Mouse (Mus musculus) hindbrain, embryonic 10.5 days (tissue): Measurements from ENCODE around the gene Thap4. TPM values are rescaled to one million over a fixed set of nuclear protein-coding genes. Genes with fewer than 3 reads are reported as not detected.

Experiments
- DNase-seq: peaks from one replicate; pipeline ENCODE4 v3.0.0-alpha.2; 2017; ENCODE audit warnings: low spot score
- H3K27ac ChIP-seq: fragments of 300-500 bp; sonication (generic); 2 replicates; pipeline ENCODE4 v1.5.1; 2016; ENCODE audit warnings: mild to moderate bottlenecking, moderate library complexity
- H3K27me3 ChIP-seq: fragments of 300-500 bp; sonication (generic); 2 replicates; pipeline ENCODE4 v1.6.1; 2016; ENCODE audit warnings: mild to moderate bottlenecking; ENCODE audit not compliant: poor library complexity, insufficient read depth, severe bottlenecking
- H3K36me3 ChIP-seq: fragments of 300-500 bp; sonication (generic); 2 replicates; pipeline ENCODE4 v1.6.1; 2016; ENCODE audit warnings: mild to moderate bottlenecking, moderate library complexity
- H3K4me1 ChIP-seq: fragments of 300-500 bp; sonication (generic); replicated peaks from 2 replicates; pipeline ENCODE4 v1.6.1; 2016; ENCODE audit warnings: mild to moderate bottlenecking
- H3K4me3 ChIP-seq: fragments of 300-500 bp; sonication (generic); 2 replicates; pipeline ENCODE4 v1.5.1; 2016; ENCODE audit warnings: mild to moderate bottlenecking, moderate library complexity
- H3K9me3 ChIP-seq: fragments of 300-500 bp; sonication (generic); 2 replicates; pipeline ENCODE4 v1.6.1; 2016; ENCODE audit warnings: mild to moderate bottlenecking, moderate library complexity
- WGBS: fragments of 180-500 bp; shearing (Covaris S2); methylation state at CpG from one replicate; pipeline ENCODE4 v1.1.7; 2016; 5-methylcytosine and 5-hydroxymethylcytosine counted together
- polyA plus RNA-seq: library from polyadenylated mRNA; unstranded; fragments of >200 nt; fragmentation: Nextera tagmentation; extraction: Ambion mirVana; gene quantifications from 2 replicates; pipeline ENCODE4 v1.2.1, GENCODE M21; 2016

Gene Thap4
- polyA plus RNA-seq, 1 experiment from 2014 or later, result 40.7 TPM

DNA sequence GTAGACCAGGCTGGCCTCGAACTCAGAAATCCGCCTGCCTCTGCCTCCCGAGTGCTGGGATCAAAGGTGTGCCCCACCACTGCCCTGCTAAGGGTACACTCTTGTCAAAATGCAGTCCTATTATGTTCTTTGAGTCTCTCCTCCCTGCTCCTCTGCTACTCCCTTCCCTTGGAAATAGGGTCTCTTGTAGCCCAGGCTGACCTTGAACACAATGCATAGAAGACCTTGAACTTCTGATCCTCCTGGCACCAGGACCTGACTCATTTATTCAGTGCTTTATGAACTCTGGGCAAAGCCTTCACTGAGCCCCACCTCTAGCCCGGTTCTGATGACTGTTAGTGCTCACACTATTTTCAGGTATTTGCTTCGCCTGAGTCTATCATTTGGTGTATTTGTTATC lies 17.0 kb downstream of the Thap4 start:
- Histone ChIP-seq H3K27me3 (no peaks in the 10 kb centered on the region), H3K4me3 (no peak overlapping the region), H3K36me3 (peaks cover 6% of the 10 kb centered on the region), H3K9me3 (no peaks in the 10 kb centered on the region), H3K27ac (no peak overlapping the region), H3K4me1 (no peaks in the 10 kb centered on the region)
- WGBS, result 95% methylated on average over 5 of the region's 5 CpGs
- no peak for DNase-seq

DNA sequence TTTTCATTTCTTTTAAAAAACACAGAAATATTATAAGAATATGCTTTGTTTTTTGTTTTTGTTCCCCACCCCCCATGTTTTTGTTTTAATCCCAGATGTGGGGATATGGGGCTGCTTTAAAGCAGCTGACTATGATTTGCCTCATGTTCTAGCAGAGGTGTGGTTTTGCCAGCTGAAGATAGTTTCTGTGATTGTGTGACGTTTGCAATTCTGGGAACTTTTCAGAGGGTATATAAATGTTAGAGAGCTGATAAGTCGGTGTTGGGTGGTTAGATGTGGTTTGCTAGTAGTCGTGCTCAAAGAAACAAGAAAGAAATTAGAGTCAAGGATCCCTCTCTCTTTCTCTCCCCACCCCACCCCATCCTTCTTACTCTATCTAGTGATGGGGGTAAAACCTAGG lies 18.8 kb downstream of the Thap4 start:
- DNase-seq, result no peak
- H3K27me3 ChIP-seq, result no peaks in the 10 kb centered on the region
- H3K9me3 ChIP-seq, result no peaks in the 10 kb centered on the region
- no peak overlapping the region for H3K27ac ChIP-seq
- WGBS, result 90% methylated on average over 3 of the region's 3 CpGs
- H3K4me1 ChIP-seq, result peaks cover 7% of the 10 kb centered on the region
- peaks cover 4% of the 10 kb centered on the region; the same call in 1 of the 2 replicates for H3K36me3 ChIP-seq
- H3K4me3 ChIP-seq, result no peak overlapping the region

DNA sequence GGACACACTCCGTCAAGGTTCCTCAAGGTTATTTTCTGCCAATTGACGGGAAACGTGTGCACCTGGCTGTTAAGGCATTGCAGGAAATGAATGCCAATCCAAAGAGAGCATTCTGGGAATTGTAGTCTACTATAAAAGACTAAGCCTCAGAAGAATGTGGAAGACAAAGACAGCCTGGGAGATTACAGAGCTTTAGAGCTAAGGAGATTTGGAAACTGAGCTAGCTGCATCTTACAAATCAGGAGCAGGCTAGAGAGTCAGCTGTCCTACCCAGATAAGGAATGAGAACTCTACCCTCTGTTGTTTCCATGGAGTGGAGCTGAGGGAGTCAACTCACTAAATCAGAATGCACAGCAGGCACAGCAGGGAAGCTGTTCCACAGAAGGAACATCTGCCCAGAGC lies 22.8 kb downstream of the Thap4 start:
- 18% methylated on average over 3 of the region's 3 CpGs for WGBS
- Histone ChIP-seq H3K4me3 (no peak overlapping the region), H3K4me1 (peaks cover 9% of the 10 kb centered on the region), H3K36me3 (peaks cover 4% of the 10 kb centered on the region; the same call in 1 of the 2 replicates), H3K27ac (no peak overlapping the region), H3K9me3 (no peaks in the 10 kb centered on the region), H3K27me3 (no peaks in the 10 kb centered on the region)
- no peak for DNase-seq

DNA sequence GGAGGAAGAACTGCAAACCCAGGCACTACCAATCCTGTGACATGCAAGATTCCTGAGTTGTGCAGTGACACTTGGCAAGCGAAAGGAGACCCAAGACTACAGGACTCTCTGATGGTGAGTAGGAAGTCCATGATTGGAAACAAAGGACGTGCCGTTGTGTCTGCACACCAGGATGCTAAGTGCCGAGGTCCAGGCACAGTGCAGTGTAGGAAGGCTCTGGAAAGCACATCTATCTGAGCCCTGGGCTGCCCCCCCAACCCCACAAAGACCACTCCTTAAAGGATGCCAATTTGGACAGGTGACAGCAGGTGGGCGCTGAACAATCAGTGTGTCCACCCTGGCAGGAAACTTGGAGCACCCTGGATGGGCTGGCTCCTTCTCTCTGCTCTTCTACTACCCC lies 23.6 kb downstream of the Thap4 start:
- 92% methylated on average over 5 of the region's 5 CpGs for WGBS
- H3K36me3 ChIP-seq, result peaks cover 4% of the 10 kb centered on the region; the same call in 1 of the 2 replicates
- peaks cover 11% of the 10 kb centered on the region for H3K4me1 ChIP-seq
- H3K9me3 ChIP-seq, result no peaks in the 10 kb centered on the region
- DNase-seq, result no peak
- no peak overlapping the region for H3K4me3 ChIP-seq
- no peak overlapping the region for H3K27ac ChIP-seq
- no peaks in the 10 kb centered on the region for H3K27me3 ChIP-seq

DNA sequence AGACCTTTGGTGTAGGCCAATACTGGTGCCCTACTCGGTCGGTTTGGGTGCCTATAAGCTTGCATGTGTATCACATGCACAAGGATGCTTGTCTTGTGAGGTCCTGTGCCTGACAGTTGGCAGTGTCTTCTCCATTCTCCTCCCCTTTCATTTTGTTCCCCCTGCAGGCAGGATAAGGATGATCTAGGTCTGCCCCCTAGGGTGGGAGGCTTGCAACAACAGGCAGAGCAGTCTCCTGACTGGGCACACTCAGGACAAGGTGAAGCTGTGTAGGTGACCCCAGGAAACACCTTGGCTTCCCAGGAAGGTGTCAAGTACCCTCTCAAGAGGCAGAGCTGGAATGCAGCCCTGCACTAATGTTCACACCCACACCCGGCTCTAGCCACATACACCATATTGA lies 27.7 kb downstream of the Thap4 start:
- WGBS, result 71% methylated on average over 3 of the region's 3 CpGs
- Histone ChIP-seq H3K27ac (no peak overlapping the region), H3K4me1 (peaks cover 8% of the 10 kb centered on the region), H3K27me3 (no peaks in the 10 kb centered on the region), H3K9me3 (no peaks in the 10 kb centered on the region), H3K36me3 (peaks cover 24% of the 10 kb centered on the region), H3K4me3 (no peak overlapping the region)
- peak; percentile 45 for DNase-seq

DNA sequence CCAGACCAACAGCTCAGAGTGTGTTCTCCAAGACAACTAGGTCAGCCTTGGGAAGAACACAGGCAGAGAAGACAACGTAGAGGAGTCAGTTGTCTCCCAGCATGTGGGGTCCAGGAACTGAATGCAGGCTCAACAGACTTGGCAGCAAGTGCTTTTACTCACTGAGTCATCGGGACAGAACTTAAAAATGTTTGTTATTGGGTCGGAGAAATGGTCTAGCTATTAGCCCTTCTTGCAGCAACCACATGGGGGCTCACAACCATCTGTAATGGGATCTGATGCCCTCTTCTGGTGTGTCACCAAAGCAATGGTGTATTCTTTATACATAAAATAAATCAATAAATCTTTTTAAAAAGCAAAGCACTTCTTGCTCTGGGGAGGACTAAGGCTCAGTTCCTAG lies 28.5 kb downstream of the Thap4 start:
- no peak overlapping the region for H3K4me3 ChIP-seq
- H3K36me3 ChIP-seq, result peaks cover 24% of the 10 kb centered on the region
- 0 out of 2 replicates have a peak, but pooled peaks cover 4% of the 10 kb centered on the region for H3K4me1 ChIP-seq
- no peaks in the 10 kb centered on the region for H3K27me3 ChIP-seq
- no peak overlapping the region for H3K27ac ChIP-seq
- DNase-seq, result no peak
- 80% methylated on average over 3 of the region's 3 CpGs for WGBS
- no peaks in the 10 kb centered on the region for H3K9me3 ChIP-seq

DNA sequence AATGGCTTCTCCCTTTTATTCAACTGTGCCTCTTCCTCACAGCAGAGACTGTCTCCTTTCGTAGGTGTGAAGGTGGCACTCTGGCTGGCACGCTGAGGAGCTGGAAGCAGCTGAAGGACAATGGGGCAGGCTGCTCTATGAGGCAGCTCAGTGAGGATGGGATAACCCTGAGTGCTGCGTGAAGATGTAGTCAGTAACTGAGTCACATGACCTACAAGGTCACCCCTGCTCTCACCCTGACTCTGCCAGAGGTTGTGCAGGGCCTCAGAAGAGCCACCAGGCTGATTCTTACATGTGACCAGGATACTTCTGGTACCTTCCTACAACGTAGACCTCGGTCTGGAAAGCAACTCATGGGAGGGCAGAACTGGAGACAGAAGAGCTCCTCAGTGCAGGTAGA lies 29.0 kb downstream of the Thap4 start:
- 0 out of 2 replicates have a peak overlapping the region, but pooled peaks have one; percentile 29 for H3K27ac ChIP-seq
- no peaks in the 10 kb centered on the region for H3K9me3 ChIP-seq
- H3K4me3 ChIP-seq, result no peak overlapping the region
- 0 out of 2 replicates have a peak, but pooled peaks cover 4% of the 10 kb centered on the region for H3K4me1 ChIP-seq
- H3K36me3 ChIP-seq, result peaks cover 24% of the 10 kb centered on the region
- DNase-seq, result no peak
- WGBS, result 86% methylated on average over 5 of the region's 5 CpGs
- no peaks in the 10 kb centered on the region for H3K27me3 ChIP-seq

DNA sequence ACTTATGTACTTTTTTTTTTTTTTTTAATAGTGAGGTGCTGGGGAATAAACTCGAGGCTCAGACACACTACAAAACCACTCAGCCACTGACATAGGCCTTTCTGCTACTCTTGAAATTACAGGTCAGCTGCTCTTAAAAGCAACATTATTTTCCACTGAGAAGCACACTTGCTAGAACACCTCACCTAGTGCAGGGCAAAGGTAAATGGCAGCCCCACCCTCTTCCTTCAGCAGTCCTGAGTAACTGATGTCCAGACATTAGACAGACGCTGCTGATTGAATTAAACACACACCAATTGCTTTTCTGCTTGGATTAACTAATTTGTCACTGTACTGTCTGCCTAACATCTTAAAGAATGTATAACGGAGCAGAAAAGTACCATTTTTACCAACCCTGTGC lies 30.0 kb downstream of the Thap4 start:
- peaks cover 24% of the 10 kb centered on the region for H3K36me3 ChIP-seq
- H3K27me3 ChIP-seq, result no peaks in the 10 kb centered on the region
- WGBS, result 89% methylated on average over 3 of the region's 3 CpGs
- no peaks in the 10 kb centered on the region for H3K9me3 ChIP-seq
- no peak overlapping the region for H3K4me3 ChIP-seq
- H3K4me1 ChIP-seq, result 0 out of 2 replicates have a peak, but pooled peaks cover 4% of the 10 kb centered on the region
- H3K27ac ChIP-seq, result no peak overlapping the region
- no peak for DNase-seq

DNA sequence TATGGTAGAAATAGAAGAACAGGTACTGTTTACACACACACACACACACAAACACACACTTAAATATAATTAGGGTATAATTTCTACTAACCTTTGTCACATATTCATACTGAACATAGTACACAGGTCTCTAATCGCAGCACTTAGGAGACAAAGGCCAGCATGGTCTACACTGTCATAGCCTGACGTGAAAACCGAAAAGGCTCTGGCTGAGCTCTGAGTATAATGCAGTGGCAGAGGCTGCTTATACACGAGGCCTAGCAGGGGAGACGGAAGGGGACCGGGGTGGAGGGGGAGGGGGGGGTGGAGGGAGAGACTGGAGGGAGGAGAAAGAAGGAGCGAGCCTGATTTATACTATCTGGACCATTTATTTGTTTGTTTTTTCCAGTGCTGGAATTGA lies 33.1 kb downstream of the Thap4 start:
- peaks cover 31% of the 10 kb centered on the region for H3K36me3 ChIP-seq
- H3K4me1 ChIP-seq, result no peaks in the 10 kb centered on the region
- no peak overlapping the region for H3K27ac ChIP-seq
- H3K9me3 ChIP-seq, result no peaks in the 10 kb centered on the region
- no peaks in the 10 kb centered on the region for H3K27me3 ChIP-seq
- DNase-seq, result no peak
- 78% methylated on average over 7 of the region's 7 CpGs for WGBS
- H3K4me3 ChIP-seq, result no peak overlapping the region

DNA sequence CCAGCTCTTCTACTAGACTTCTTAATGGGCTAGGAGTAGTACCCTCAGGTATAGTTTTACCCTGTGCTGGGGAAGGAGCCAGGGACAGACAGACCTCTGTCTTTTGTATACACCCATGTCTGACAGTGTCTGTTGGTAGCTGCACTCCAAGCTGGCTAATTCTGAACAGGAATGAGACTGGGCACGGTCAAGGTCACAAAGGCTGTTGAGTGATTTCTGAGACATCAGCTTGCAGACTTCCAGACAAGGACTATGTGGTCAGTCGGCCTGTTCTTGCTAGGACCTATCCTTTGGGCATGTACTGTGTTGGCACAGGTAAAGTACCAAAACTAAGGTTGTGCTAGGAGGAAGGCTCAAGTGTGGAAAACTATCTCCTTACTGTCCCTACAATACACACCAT lies 38.5 kb downstream of the Thap4 start:
- Histone ChIP-seq H3K4me3 (no peak overlapping the region), H3K27ac (no peak overlapping the region), H3K27me3 (no peaks in the 10 kb centered on the region), H3K4me1 (no peaks in the 10 kb centered on the region), H3K9me3 (no peaks in the 10 kb centered on the region), H3K36me3 (peaks cover 37% of the 10 kb centered on the region)
- 86% methylated on average over 2 of the region's 2 CpGs for WGBS
- no peak for DNase-seq

DNA sequence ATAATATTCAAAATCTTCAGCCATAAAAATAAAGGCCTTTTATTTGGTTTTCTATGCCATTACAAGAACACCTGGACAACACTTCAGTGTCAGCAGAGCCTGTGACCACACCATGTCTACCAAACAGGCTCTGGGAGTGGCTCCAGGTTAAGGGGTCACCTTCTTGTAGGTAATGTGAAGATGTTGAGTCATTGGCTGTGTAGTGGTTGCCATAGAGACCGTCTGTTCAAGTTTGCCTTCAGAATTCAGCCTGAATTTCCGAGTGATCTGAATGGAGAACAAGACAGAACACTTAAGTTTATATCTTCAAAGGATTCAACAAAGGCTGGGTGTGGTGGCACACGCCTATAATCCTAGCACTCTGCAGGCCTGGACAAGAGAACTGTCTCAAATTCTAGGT lies 49.3 kb downstream of the Thap4 start:
- no peaks in the 10 kb centered on the region for H3K4me1 ChIP-seq
- H3K27me3 ChIP-seq, result no peaks in the 10 kb centered on the region
- no peaks in the 10 kb centered on the region for H3K9me3 ChIP-seq
- H3K4me3 ChIP-seq, result no peak overlapping the region
- H3K27ac ChIP-seq, result no peak overlapping the region
- WGBS, result 72% methylated on average over 3 of the region's 3 CpGs
- no peak for DNase-seq
- peaks cover 38% of the 10 kb centered on the region for H3K36me3 ChIP-seq

DNA sequence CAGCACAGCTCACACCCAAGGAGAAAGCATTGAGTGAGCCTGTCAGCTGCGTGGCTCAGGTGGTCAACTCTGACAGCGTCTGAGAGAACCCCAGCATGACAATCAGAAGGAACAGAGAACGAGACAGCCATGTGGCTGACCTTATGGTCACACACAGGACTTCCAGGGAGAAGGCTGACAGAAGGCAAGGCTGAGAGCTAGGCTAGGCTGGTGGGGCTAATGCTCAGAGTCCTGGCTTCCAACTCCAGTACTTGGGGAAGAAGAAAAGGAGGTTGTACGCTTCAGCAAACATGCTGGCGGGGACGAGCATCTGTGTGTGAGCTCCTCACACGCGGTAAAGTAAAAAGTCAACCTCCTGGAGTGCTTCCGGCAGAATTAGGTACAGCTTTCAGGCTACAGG lies 50.3 kb downstream of the Thap4 start:
- Histone ChIP-seq H3K4me1 (no peaks in the 10 kb centered on the region), H3K9me3 (no peaks in the 10 kb centered on the region), H3K4me3 (no peak overlapping the region), H3K36me3 (peaks cover 38% of the 10 kb centered on the region), H3K27ac (no peak overlapping the region), H3K27me3 (no peaks in the 10 kb centered on the region)
- no peak for DNase-seq
- 88% methylated on average over 9 of the region's 9 CpGs for WGBS

DNA sequence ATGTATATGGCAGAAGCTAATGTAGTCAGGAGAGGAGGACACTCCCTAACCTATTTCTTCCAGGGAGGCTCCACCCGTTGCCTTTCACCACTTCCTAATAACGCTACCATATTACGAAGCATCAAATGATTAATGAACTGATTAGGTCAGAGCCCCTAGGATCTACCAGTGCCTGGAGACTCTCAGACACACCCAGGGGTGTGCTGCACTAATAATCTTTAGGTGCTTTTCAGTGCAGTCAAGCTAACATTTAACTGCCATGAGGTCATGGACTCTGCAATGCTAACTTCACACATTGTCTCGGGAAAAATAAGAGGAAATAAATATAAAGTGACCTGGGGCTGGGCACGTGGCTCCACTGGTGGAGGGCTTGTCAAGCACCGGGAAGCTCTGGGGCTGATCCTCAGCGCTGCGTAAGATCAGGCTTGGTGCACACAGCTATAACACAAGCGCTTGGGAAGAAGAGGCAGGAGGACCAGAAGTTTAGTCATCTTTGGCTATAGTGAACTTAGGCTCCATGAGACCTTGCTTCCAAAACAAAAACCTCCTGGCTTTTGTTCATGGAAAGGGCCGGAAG lies 51.1 kb downstream of the Thap4 start:
- no peaks in the 10 kb centered on the region for H3K27me3 ChIP-seq
- DNase-seq, result no peak
- no peak overlapping the region for H3K4me3 ChIP-seq
- peaks cover 36% of the 10 kb centered on the region for H3K36me3 ChIP-seq
- no peaks in the 10 kb centered on the region for H3K9me3 ChIP-seq
- H3K27ac ChIP-seq, result no peak overlapping the region
- WGBS, result 94% methylated on average over 10 of the region's 10 CpGs
- no peaks in the 10 kb centered on the region for H3K4me1 ChIP-seq

DNA sequence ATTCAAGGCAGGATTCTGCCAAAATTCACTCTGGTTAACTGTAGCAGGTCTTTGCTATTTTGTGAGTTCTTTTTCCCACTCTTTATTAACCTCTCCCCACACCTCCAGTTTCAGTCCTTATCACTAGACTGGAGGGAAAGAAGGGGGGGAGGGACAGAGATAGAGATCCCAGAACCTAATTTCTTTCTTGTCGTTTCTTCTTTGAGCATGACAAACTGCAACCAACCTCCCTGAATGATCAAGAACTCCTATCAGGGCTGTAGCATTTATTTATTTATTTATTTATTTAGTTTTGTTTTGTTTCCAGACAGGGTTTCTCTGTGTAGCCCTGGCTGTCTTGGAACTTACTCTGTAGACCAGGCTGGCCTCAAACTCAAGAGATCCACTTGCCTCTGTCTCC lies 52.6 kb downstream of the Thap4 start:
- no peaks in the 10 kb centered on the region for H3K27me3 ChIP-seq
- no peaks in the 10 kb centered on the region for H3K4me1 ChIP-seq
- H3K4me3 ChIP-seq, result no peak overlapping the region
- peaks cover 34% of the 10 kb centered on the region for H3K36me3 ChIP-seq
- WGBS, result 89% methylated on average over 1 of the region's 1 CpGs
- DNase-seq, result no peak
- H3K27ac ChIP-seq, result no peak overlapping the region
- H3K9me3 ChIP-seq, result no peaks in the 10 kb centered on the region
